Mouse (Mus musculus) cerebellum, adult 2 months (tissue): Measurements from ENCODE around the gene 2610507B11Rik.

Source experiments
- CTCF ChIP-seq: fragments of 200-500 bp; IDR thresholded peaks from 2 replicates; pipeline ENCODE4 v1.5.1; 2011; ENCODE audit warnings: low read depth, mild to moderate bottlenecking, control low read depth, low read length, moderate library complexity, borderline replicate concordance; ENCODE audit not compliant: insufficient read depth
- POLR2A ChIP-seq: fragments of 200-500 bp; IDR thresholded peaks from 2 replicates; pipeline ENCODE4 v1.6.1; 2011; ENCODE audit warnings: low read length, control low read depth, borderline replicate concordance; ENCODE audit not compliant: insufficient read depth

GRCm38 (mm10) chr11:78327634-78328511 is 66.3 kb downstream of the 2610507B11Rik start, which contains the start of gene Pigs:
- TF ChIP-seq CTCF: no peak
- peak; percentile 90 for TF ChIP-seq POLR2A
